Mouse (Mus musculus): ENCODE results near the gene Cdk6. TPM values are rescaled to one million over a fixed set of nuclear protein-coding genes. Genes with fewer than 3 reads are reported as not detected.

The Cdk6 gene
- polyA plus RNA-seq, 1 experiment, result 113 TPM

DNA sequence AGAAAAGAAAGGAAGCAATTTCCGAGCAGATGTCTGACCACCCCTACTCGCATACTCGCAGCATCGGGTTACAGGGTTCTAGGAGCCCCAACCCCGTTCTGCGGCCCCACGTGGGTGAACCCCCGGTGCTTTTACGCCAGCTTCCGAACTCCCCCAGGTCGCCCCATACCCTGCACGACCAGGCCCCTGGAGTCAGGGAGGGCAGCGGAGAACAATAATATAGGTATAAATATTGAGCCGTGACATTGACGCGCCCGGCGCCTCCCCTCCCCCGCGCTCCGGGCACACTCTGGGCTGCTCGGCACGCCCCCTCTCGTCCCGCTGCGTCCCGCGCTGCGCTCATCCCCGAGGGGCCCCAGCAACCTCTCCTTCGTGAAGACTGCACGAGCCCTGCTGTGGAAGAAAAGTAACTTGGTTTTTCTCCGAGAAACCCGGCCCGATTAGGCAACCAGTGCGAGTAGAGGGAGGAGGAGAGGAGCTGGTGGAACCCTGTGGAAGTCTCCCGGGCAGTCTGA, 2.3 kb downstream of the Cdk6 start:
- no peak for TF ChIP-seq GATA1 (IDR thresholded peaks at IDR 0.05; ENCODE audit: low read length)

DNA sequence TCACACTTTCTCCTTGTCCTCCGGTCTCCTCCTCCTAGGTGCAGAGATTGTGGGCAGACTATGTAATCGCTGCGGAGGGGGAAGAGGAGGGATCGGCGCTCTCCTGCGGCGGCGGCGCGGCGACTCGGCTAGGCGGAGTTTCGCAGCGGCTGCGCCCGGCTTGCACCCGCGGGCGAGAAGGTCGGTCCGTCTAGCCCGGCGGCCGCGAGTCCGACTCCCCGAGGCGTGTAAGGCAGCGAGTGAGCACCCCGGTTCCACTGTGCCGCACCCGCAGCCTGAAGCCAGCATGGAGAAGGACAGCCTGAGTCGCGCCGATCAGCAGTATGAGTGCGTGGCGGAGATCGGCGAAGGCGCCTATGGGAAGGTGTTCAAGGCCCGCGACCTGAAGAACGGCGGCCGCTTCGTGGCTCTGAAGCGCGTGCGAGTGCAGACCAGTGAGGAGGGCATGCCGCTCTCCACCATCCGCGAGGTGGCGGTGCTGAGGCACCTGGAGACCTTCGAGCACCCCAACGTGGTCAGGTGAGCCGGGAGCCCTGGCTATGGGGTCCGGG, 2.9 kb downstream of the Cdk6 start:
- TF ChIP-seq GATA1 (IDR thresholded peaks at IDR 0.05; ENCODE audit: low read length), result no peak

DNA sequence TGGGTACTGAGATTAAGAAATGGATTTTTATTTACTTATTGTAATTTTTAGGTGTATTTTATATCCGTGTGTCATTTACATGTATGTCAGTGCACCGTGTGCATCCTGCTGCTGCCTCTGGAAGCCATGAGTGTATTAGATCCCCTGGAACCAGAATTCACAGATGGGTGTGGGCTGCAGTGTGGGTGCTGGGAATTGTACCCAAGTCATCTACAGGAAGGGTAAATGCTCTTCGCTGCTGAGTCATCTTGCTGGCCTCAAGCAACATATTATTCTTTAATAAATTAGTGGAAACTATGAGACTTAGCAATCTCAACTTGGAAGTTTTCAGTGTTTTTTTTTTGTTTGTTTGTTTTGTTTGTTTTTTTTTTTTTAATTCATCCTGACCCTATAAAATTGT, 11.0 kb downstream of the Cdk6 start:
- no peak for TF ChIP-seq GATA1 (IDR thresholded peaks at IDR 0.05; ENCODE audit: low read length)

DNA sequence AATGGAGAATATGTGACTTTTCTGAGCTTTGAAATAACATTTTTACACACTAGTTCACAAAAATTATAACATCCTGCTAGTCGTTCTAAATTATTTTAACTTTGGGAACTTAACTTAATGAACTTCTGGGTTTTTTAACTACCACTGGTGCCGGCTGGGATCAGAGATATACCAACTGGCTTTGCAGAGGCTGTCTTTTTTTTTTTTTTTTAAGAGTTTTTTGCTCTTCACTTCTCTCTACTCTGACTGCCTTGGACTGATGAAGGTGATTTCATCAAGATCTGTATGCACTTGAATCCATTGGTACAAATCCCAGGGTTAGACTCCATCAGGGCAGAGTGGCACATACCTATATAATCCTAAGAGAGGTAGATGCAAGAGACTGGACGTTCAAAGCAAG, 11.5 kb downstream of the Cdk6 start:
- TF ChIP-seq GATA1 (IDR thresholded peaks at IDR 0.05; ENCODE audit: low read length), result no peak

DNA sequence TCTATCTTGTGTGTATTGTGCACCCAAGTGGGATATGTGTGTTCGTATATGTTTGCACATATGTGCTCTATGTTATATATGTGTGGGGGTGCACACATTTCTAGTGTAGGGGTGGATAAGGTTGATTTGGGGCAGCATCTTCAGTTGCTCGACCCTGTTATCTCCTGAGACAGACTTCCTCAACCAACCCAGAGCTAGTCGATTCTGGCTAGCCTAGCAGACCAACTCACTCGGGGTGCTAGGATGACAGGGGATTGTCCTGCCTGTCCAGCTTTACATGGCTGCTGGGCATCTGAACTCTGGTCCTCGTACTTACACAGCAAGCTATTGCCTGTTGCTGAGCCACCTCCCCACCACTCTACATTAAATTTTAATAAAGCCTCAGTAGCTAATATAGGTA, 13.0 kb downstream of the Cdk6 start:
- peak; percentile 46 for TF ChIP-seq GATA1 (IDR thresholded peaks at IDR 0.05; ENCODE audit: low read length)

DNA sequence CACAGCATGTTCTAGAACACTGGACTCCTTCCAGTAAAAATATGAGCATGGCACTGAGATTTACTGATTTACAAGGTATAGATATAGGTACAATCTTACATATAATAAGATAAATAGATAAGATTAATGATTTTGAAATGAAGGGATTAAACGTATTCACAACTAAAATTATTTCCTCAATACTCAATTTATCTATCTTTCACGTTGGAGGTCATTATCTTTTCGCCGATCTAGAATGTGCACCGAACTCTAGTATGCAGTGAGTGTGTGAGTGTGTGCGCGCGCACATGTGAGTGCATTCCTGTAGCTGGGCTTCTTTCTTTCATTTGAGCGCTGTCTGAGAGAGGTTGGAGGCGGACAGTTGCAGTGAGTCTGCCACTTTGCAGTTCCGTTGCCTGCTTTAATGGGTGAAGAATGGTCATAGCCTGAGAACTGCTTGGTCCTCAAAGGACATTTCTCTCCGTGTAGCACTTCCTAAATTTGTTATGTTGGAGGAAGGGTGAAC, 13.8 kb downstream of the Cdk6 start:
- no peak for TF ChIP-seq GATA1 (IDR thresholded peaks at IDR 0.05; ENCODE audit: low read length)

DNA sequence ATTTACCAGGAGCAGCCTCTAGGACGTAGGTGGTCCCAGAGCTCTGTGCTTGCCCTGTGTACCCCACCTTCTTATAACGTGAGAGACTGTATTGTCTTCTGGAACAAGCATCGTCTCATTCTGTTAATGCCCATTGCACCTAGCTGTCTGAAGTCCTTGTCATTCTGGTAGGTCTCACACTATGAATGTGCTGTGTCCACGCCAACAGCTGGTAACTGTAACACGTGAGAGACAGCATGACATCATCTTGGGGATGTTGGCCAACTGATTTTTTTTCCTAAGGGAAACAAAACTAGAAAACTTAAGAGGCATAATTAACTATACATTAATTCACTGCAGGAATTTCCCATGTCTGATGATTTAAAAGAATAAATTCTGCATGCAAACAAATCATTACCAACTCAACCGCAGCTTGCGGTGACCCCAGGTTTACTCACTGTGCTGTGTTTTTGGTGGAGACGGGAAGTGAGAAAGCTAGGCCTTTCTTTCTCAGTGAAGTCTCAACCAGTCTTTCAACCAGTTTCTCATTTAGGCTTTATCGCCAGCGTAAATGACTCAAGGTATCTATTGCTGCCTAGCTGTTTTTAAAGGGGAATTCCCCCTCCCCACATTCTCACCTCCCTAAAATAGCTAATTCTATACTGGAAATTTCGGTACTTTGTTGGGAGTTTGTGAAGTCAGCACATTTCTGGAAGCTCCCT, 14.4 kb downstream of the Cdk6 start:
- no peak for TF ChIP-seq GATA1 (IDR thresholded peaks at IDR 0.05; ENCODE audit: low read length)

DNA sequence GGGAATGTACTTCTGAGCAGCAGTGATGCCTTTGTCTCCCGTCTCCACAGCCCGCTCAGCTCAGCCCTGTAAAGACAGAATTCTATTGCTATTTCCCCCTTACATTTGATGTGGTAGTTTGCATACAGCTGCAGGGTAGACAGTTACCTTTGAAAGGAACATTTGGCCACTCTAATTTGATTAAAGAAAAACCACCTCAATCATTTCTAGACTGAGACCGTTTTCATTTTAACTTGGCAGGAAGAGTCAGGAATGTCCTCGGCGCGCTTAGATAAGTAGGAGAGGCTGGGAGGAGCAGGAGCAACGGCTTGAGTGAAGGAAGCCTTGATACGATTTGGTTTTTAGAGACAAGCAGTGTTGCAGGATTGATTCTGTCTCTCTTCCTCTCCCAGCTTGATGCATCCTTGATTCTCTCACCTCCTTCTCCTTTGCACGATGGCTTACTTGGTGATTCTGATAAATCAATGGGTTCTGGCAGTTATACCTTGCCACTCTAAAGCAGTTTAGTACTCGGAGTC, 15.0 kb downstream of the Cdk6 start:
- no peak for TF ChIP-seq GATA1 (IDR thresholded peaks at IDR 0.05; ENCODE audit: low read length)

DNA sequence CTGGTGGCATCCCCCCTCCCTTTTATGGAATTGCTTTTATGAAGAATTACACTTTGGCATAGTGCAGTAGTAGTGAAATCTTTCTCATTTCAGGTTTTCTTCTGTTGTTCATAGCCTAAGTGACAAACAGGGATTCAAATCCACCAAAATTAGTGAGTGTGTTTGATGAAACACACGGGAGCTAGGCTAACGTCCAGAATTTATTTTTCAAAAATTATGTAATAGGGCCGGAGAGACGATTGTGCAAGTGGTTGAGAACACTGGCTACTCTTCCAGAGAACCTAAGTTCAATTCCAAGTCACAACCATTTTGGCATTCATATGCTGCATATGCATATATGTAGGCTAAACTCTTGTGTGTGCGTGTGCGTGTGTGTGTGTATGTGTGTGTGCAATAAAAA, 16.2 kb downstream of the Cdk6 start:
- no peak for TF ChIP-seq GATA1 (IDR thresholded peaks at IDR 0.05; ENCODE audit: low read length)

DNA sequence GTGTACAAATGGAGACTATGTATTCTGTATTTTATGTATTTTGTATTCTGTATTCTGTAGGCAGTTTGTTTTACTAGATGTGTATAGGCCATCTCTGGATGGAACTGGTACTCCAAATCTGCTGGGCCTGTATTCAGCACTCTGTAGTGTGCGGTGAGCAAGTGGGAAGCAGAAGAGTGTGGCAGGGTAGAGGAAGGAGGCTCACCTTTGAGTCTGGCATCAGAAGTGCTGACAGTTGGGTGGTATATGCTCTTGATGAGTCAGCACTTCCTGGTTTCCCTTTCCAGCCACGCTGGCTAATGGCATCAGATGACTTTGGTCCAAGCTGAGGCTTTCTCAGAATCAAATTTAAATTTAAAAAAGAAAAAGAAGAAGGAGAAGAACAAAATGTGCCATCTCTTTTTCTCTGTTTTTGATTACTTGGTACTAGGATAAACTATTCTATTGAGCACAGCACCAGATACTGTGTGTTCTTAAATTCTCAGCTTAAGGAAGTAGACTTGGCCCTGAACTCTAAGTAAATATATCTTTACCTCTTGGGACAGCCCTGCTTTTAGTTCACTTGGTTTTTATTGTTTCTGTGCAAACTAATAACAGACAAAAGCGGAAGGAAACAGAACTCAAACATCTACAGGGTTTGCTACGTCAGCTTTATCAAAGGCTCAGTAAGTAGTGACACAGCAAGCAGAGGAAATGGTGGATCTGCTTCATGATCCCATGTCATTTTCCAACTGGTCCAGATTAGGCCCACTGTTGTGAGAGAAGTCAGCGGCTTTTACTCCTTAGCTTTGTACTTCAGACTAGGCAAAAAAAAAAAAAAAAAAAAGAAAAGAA, 17.6 kb downstream of the Cdk6 start:
- TF ChIP-seq GATA1 (IDR thresholded peaks at IDR 0.05; ENCODE audit: low read length), result no peak

DNA sequence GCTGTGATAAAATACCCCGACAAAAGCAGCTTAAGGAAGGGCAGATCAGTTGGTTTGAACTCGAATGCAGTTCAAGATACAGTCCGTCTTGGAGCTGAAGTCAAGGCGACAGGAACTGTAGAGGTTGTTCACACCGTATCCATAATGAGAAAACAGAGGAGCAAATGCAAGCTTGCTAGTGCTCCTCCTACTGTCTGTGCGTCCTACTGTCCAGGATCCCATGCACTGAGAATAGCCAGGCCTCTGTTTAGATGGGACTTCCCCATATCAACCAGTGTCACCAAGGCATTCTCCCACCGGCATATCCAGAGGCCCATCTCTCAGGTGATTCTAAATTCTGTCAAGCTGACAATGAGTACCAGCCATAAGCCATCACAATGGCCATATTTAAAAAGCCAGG, 18.6 kb downstream of the Cdk6 start:
- TF ChIP-seq GATA1 (IDR thresholded peaks at IDR 0.05; ENCODE audit: low read length), result no peak

DNA sequence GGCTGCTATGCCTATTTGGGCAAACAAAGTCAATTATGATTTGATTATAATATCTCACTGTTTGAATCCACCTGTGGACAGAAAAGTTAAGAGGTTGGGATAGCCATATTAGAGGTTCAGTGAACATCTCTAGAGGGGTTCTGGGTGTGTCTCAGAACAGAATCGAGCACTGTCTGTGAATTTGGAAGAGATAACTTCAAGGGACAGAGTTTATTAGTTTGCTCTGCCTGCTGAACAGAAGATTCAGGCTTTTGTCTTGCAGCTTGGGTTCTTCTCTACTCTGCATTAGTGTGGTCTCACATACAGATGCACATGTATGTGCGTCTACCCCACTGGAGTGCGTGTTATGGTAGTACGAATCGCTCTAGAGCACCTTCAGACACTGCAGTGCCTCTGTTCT, 20.0 kb downstream of the Cdk6 start:
- no peak for TF ChIP-seq GATA1 (IDR thresholded peaks at IDR 0.05; ENCODE audit: low read length)

DNA sequence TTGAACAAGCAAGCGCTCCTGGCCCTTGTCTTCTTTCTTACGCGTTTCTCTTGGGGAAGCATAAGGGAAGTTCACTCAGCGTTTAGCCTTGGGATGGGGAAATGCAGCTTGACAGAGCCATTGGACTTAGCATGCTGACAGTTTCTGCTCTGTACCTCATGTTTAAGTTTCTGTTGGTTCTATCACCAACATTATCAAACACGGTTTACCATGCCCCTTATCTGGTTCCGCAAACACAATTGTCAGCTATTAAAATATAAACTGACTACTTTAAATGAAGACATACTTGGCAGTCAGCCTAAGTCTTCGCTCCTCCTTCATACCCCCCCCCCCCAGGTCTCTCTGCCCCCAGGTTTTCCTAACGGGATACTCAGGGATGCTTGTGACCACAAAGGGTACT, 20.8 kb downstream of the Cdk6 start:
- TF ChIP-seq GATA1 (IDR thresholded peaks at IDR 0.05; ENCODE audit: low read length), result peak; percentile 61

DNA sequence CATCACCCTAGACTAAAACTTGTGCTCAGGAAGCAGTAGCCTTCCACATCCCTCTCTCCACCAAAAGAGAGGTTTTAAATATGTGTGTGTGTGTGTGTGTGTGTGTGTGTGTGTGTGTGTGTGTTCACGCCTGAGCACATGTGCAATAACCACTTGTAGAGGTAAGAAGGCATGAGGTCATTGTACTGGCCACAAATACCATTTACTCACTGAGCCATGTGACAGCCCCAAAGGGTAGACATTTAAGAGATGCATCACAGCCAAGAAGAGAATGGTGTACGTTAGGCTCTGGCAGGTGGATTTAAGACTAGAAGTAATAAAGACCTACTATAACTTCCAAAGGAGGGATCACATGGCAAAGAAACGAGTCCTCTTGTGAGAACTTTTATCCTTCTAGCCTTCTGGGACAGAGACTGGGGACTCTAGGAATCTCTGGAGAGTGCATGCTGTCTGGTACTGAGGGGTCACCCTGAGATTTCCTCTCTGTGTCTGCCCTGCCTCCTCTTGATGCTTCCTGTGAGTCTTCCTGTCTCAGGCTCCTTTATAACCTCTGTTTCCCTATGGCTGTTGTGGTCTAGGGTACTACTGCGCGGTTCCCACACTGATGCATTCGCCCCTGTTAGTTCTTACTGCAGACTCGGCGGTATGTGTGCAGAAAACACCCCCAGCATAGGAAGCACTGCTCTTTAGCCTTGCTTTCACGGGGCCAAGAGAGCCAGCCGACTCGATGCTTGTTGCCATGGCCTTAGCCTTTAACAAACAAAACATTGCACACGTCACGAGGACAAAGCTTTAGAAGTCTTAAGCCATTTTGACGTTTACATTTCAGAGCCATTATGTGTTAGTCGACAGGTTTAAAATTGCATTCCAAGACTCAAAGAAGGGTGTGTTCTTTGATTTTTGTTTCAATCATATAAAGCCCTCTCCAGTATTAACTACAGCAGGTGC, 22.0 kb downstream of the Cdk6 start:
- no peak for TF ChIP-seq GATA1 (IDR thresholded peaks at IDR 0.05; ENCODE audit: low read length)

DNA sequence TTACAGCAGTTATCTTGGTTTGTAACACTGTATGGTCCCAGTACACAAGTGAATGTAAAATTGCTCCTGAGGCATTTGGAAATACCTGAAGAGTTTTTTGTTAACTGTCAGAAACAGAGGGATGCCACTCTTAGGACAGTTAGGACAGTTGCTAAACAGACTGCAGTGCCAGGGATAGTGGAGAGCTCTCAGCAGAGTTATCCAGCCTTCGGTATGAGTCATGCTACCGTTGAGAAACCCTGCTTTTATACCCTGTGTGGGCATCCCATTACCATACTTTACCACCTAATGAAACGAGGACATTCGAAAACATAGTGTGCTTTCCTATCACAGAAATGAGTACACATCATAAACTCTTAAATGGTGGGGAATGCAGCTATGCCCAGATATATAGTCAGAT, 25.8 kb downstream of the Cdk6 start:
- no peak for TF ChIP-seq GATA1 (IDR thresholded peaks at IDR 0.05; ENCODE audit: low read length)
